Mouse (Mus musculus) liver, adult 2 months (tissue): ENCODE results near the gene Alpk1.

Experiments used
- CTCF ChIP-seq: fragments of 200-500 bp; IDR thresholded peaks from 2 replicates; pipeline ENCODE4 v1.5.1; 2011; ENCODE audit warnings: low read depth, low read length, control low read depth
- POLR2A ChIP-seq: fragments of 200-500 bp; IDR thresholded peaks from 2 replicates; pipeline ENCODE4 v1.6.1; 2011; ENCODE audit warnings: low read length, control low read depth; ENCODE audit not compliant: insufficient read depth; ENCODE audit errors: extremely low read depth

DNA sequence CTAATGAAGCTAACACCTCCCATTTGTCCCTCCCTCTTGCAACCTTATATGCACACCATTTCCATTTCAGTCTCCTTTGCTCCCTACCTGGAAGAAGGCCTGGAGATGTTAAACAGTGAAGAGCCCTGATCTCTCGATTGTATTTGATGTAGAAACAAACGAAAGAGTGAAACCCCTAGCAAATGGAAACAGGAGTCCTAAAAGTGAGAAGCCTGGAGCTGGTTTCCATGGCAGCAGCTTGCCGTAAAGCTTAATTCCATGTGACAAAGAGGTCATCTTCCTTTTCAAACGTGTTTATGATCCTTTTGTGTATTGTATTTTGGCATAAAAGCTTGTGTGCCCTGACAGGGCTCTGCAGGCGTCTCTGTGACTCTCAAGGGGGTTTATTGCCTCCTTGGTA lies 138.1 kb downstream of the Alpk1 start:
- no peak for TF ChIP-seq CTCF
- no peak for TF ChIP-seq POLR2A
